Mouse (Mus musculus): ENCODE results near the gene Tma7.

- TF ChIP-seq FLI1 (IDR thresholded peaks at IDR 0.05; ENCODE audit: low read length) (no peak), GATA1 (IDR thresholded peaks at IDR 0.05; ENCODE audit: borderline replicate concordance, low read length) (no peak)
Measured at GRCm38 (mm10) chr9:109098969-109099368, 16.6 kb upstream of the Tma7 start.
